Mouse (Mus musculus) forebrain, embryonic 16.5 days (tissue): ENCODE data around the gene Pepd. TPM values are rescaled to one million over a fixed set of nuclear protein-coding genes. Genes with fewer than 3 reads are reported as not detected.

Source experiments
- ATAC-seq: fragments of 200-750 bp; cut with Nextera tagmentation; 2 replicates; pipeline ENCODE4 v1.8.0; 2017; ENCODE audit warnings: mild to moderate bottlenecking, moderate library complexity
- H3K27ac ChIP-seq: fragments of 300-500 bp; sonication (generic); 2 replicates; pipeline ENCODE4 v1.5.1; 2014; ENCODE audit warnings: low read length, control low read depth
- H3K27me3 ChIP-seq: fragments of 300-500 bp; sonication (generic); replicated peaks from 2 replicates; pipeline ENCODE4 v1.6.1; 2014; ENCODE audit warnings: low read length; ENCODE audit not compliant: control insufficient read depth, insufficient read depth
- H3K36me3 ChIP-seq: fragments of 300-500 bp; sonication (generic); 2 replicates; pipeline ENCODE4 v1.6.1; 2014; ENCODE audit not compliant: control insufficient read depth, insufficient read depth
- H3K4me1 ChIP-seq: fragments of 300-500 bp; sonication (generic); replicated peaks from 2 replicates; pipeline ENCODE4 v1.6.1; 2014; ENCODE audit warnings: low read length; ENCODE audit not compliant: control insufficient read depth, insufficient read depth
- H3K4me2 ChIP-seq: fragments of 300-500 bp; sonication (generic); 2 replicates; pipeline ENCODE4 v1.6.1; 2014; ENCODE audit warnings: mild to moderate bottlenecking, low read length, control low read depth
- H3K4me3 ChIP-seq: fragments of 300-500 bp; sonication (generic); replicated peaks from 2 replicates; pipeline ENCODE4 v1.5.1; 2014; ENCODE audit warnings: mild to moderate bottlenecking, low read length, control low read depth
- H3K9ac ChIP-seq: fragments of 300-500 bp; sonication (generic); replicated peaks from 2 replicates; pipeline ENCODE4 v1.6.1; 2014; ENCODE audit warnings: low read depth, low read length, control low read depth
- H3K9me3 ChIP-seq: fragments of 300-500 bp; sonication (generic); 2 replicates; pipeline ENCODE4 v1.6.1; 2016; ENCODE audit warnings: low read length; ENCODE audit not compliant: control insufficient read depth
- WGBS: fragments of 180-500 bp; shearing (Covaris S2); extraction: QIAGEN DNeasy Blood & Tissue Kit; methylation state at CpG from one replicate; pipeline ENCODE4 v1.1.7; 2014; 5-methylcytosine and 5-hydroxymethylcytosine counted together
- polyA plus RNA-seq: library from polyadenylated mRNA; unstranded; fragments of >200 nt; fragmentation: Nextera tagmentation; extraction: Ambion mirVana; gene quantifications from 2 replicates; pipeline ENCODE4 v1.2.1, GENCODE M21; 2015

Pepd gene
- polyA plus RNA-seq, 1 experiment from 2014 or later: 58.0 TPM

GRCm38 (mm10) chr7:34897058-34897457 is 15.1 kb upstream of the Pepd start:
- Histone ChIP-seq H3K27ac (no peak overlapping the region), H3K4me3 (no peak overlapping the region), H3K4me2 (no peak overlapping the region), H3K36me3 (no peaks in the 10 kb centered on the region), H3K4me1 (0 out of 2 replicates have a peak, but pooled peaks cover 5% of the 10 kb centered on the region), H3K9me3 (no peaks in the 10 kb centered on the region), H3K9ac (no peak overlapping the region), H3K27me3 (no peaks in the 10 kb centered on the region)
- WGBS: 32% methylated on average over 1 of the region's 1 CpGs
- ATAC-seq: no peak

GRCm38 (mm10) chr7:34910096-34911066 is 1.8 kb upstream of the Pepd start:
- Histone ChIP-seq H3K4me2 (no peak overlapping the region), H3K36me3 (no peaks in the 10 kb centered on the region), H3K27me3 (no peaks in the 10 kb centered on the region), H3K9ac (no peak overlapping the region), H3K4me3 (no peak overlapping the region), H3K9me3 (no peaks in the 10 kb centered on the region), H3K27ac (no peak overlapping the region), H3K4me1 (peaks cover 9% of the 10 kb centered on the region)
- 32% methylated on average over 24 of the region's 24 CpGs for WGBS
- no peak for ATAC-seq

- H3K27me3 ChIP-seq: no peaks in the 10 kb centered on the region
- H3K9ac ChIP-seq: no peak overlapping the region
- H3K4me1 ChIP-seq: peaks cover 9% of the 10 kb centered on the region
- H3K4me3 ChIP-seq: no peak overlapping the region
- no peak overlapping the region for H3K27ac ChIP-seq
- H3K4me2 ChIP-seq: no peak overlapping the region
- no peaks in the 10 kb centered on the region for H3K36me3 ChIP-seq
- WGBS: 91% methylated on average over 9 of the region's 9 CpGs
- no peak for ATAC-seq
- no peaks in the 10 kb centered on the region for H3K9me3 ChIP-seq
Observed at GRCm38 (mm10) chr7:34913956-34914355, 1.8 kb downstream of the Pepd start.

- ATAC-seq: no peak
- H3K4me3 ChIP-seq: no peak overlapping the region
- WGBS: 86% methylated on average over 5 of the region's 5 CpGs
Observed at GRCm38 (mm10) chr7:34915555-34915954, 3.4 kb downstream of the Pepd start.

GRCm38 (mm10) chr7:34917558-34917957 is 5.4 kb downstream of the Pepd start:
- WGBS: 62% methylated on average over 6 of the region's 6 CpGs
- Histone ChIP-seq H3K27me3 (no peaks in the 10 kb centered on the region), H3K9ac (no peak overlapping the region), H3K4me1 (peaks cover 4% of the 10 kb centered on the region; the same call in 1 of the 2 replicates), H3K36me3 (no peaks in the 10 kb centered on the region), H3K27ac (no peak overlapping the region), H3K9me3 (no peaks in the 10 kb centered on the region), H3K4me3 (no peak overlapping the region), H3K4me2 (no peak overlapping the region)
- ATAC-seq: no peak

More at GRCm38 (mm10) chr7:34915555-34915954, 3.4 kb downstream of the Pepd start:
- H3K36me3 ChIP-seq: no peaks in the 10 kb centered on the region
- no peak overlapping the region for H3K4me2 ChIP-seq
- H3K9ac ChIP-seq: no peak overlapping the region
- no peaks in the 10 kb centered on the region for H3K27me3 ChIP-seq
- no peak overlapping the region for H3K27ac ChIP-seq
- H3K9me3 ChIP-seq: no peaks in the 10 kb centered on the region
- H3K4me1 ChIP-seq: peaks cover 9% of the 10 kb centered on the region

- Histone ChIP-seq H3K4me1 (peaks cover under 1% of the 10 kb centered on the region; the same call in 1 of the 2 replicates), H3K27me3 (no peaks in the 10 kb centered on the region), H3K9ac (no peak overlapping the region), H3K4me3 (no peak overlapping the region), H3K9me3 (no peaks in the 10 kb centered on the region), H3K4me2 (no peak overlapping the region), H3K36me3 (no peaks in the 10 kb centered on the region), H3K27ac (no peak overlapping the region)
- 91% methylated on average over 4 of the region's 4 CpGs for WGBS
- ATAC-seq: no peak
Observed at GRCm38 (mm10) chr7:34917998-34918397, 5.8 kb downstream of the Pepd start.

GRCm38 (mm10) chr7:34918416-34918815 is 6.2 kb downstream of the Pepd start:
- Histone ChIP-seq H3K4me1 (no peaks in the 10 kb centered on the region), H3K27ac (no peak overlapping the region), H3K9ac (no peak overlapping the region), H3K36me3 (no peaks in the 10 kb centered on the region), H3K9me3 (no peaks in the 10 kb centered on the region), H3K27me3 (no peaks in the 10 kb centered on the region), H3K4me2 (no peak overlapping the region), H3K4me3 (no peak overlapping the region)
- 90% methylated on average over 8 of the region's 8 CpGs for WGBS
- ATAC-seq: no peak

GRCm38 (mm10) chr7:34919054-34919453 is 6.9 kb downstream of the Pepd start:
- Histone ChIP-seq H3K4me1 (no peaks in the 10 kb centered on the region), H3K9ac (no peak overlapping the region), H3K9me3 (no peaks in the 10 kb centered on the region), H3K36me3 (no peaks in the 10 kb centered on the region), H3K4me2 (no peak overlapping the region), H3K27me3 (no peaks in the 10 kb centered on the region), H3K27ac (no peak overlapping the region), H3K4me3 (no peak overlapping the region)
- ATAC-seq: no peak
- WGBS: 83% methylated on average over 5 of the region's 5 CpGs

GRCm38 (mm10) chr7:34919809-34920208 is 7.6 kb downstream of the Pepd start:
- Histone ChIP-seq H3K4me2 (no peak overlapping the region), H3K9ac (no peak overlapping the region), H3K27ac (no peak overlapping the region), H3K4me1 (no peaks in the 10 kb centered on the region), H3K9me3 (no peaks in the 10 kb centered on the region), H3K27me3 (no peaks in the 10 kb centered on the region), H3K36me3 (no peaks in the 10 kb centered on the region), H3K4me3 (no peak overlapping the region)
- 45% methylated on average over 5 of the region's 5 CpGs for WGBS
- ATAC-seq: no peak
